Mouse (Mus musculus): ENCODE measurements at regions not wholly inside any gene's neighbourhood (a gene's known extent, or its start where the extent isn't known, plus 50 kb on each side); places are given as distances from the start of the nearest gene placed in this dataset.

DNA sequence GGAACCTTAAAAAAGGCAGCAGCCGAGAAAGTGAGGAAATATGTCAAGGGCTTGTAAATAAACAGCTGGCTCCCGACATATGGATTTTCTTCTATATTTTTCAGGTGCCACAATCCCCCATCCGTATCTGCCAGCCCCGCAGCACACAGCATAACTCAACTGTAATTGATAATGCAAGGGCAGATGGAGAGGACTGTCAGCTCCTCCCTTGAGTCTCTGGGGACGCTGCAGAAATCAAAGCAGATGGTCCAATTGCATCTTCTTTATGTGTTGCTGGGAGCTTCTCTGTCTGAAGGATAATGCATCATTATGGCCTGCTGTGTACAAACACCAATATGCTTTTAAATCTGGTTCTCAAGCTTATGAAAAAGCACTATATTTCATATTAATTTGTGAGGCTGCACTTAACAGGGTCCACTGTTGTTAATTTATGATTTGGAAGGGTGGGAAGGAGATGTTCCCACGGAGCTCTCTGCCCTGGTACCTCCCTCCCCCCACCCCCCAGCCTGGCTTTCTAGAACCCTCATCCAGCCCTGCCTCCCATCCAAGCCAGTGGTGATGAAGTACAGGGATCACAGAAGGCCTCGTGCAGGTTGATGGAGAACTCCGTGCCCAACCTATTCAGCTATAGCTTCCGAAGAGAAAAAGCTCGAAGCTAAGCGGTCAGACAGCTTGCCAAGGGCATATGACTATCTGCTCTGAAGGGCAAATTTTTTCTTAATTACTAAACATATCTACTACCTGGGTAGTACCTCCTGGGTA lies 603.7 kb downstream of the Tox3 start:
- DNase-seq: no peak

DNA sequence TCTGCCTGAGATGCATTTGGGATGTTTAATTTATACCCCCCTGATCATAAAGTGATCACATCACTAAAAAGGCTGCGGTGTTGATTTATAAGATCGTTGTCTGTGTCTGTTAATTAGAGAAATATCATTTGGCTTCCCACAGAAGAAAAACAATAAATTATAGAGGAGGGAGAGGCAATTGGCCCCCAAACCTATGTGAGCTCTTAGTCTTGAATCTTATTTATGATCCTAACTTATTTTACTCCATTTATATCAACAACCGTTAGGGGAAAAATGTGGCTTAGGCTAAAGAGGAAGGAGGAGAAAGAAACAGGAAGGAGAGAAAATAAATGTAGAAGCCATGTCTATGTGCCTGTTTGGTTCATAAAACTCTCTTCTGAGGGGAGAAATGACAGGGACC lies 609.5 kb downstream of the Tox3 start:
- no peak for DNase-seq

DNA sequence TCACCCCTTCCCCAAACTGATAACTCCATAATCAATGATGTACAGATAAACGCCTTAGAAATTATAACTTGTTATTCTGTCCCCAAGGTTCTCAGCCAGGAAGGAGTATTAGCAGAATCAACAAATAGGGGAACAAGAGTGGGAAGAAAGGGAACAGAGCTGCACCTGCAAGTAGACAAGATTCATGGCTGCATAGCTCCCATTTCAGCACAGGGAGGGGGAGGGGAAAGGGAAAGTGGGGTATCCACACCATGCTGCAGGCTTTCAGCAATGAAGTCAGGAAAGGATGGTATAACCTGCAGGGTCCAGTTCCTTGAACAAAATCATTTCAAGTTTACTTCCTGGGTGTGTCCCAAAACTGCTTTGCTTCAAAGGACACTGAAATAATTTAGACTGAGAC lies 610.5 kb downstream of the Tox3 start:
- no peak for DNase-seq

DNA sequence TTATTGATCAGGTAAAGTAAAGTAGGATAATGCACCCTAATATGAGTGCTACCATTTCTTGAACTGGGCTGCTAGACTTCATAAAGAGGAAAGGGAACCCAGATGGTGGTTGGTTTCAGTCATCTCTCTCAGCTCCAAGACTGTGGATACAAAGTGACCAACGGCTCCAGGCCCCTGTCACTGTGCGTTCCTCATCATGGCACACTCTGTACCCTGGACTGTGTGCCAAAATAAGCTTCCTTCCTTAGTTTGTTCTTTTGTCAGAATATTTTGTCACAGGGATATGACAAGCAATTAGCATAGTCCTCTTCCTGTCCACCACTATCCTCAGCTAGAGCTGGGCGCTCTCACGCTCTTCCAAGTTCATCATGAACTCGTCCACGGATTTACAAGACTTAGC lies 620.9 kb downstream of the Tox3 start:
- no peak for DNase-seq

DNA sequence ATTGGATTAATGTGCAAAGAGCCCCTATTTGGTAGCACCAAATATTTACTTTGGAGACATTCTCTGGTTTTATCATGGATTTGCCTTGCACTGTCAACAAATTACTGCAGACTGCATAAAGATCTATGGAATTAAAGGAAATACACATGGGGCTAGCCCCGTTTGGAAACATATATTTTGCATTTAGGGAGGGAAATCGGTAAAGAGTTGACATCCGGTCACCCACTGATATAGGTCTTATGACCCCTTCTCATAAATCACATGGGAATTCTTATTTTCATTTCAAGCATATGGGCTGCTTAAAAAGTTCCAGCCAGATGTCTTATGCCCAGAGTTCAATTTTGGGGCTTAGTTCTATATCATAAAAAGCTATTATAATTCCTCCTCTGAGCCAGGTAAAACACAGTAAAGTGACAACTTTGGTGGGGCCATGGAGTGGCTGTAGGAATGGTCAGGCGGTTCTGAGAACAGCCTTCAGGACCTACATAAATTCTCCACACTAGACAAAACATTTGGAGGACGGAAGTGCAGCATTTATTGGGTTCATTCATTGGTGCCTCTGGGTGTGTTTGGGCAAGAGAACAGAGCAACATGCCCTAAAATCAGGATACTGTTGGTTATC lies 626.3 kb downstream of the Tox3 start:
- DNase-seq: no peak

DNA sequence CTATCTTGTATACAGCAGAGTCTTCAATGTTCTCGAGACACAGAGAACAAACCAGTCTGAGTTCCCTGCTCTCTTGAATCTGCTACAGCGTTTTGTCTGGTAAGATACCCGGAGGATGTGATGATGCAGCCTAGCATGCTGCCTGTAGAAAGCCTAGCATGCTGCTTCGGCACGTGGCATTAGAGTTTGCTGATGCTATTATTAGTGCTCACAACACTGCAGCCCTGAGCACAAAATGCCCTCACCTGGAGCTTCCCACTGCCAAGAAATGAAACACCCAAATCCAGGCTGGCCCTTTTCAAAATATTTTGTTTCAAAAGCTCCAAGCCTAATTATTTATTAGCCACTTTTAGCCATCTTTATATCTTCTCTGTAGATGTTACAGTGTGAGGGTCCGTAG lies 634.3 kb downstream of the Tox3 start:
- no peak for DNase-seq

DNA sequence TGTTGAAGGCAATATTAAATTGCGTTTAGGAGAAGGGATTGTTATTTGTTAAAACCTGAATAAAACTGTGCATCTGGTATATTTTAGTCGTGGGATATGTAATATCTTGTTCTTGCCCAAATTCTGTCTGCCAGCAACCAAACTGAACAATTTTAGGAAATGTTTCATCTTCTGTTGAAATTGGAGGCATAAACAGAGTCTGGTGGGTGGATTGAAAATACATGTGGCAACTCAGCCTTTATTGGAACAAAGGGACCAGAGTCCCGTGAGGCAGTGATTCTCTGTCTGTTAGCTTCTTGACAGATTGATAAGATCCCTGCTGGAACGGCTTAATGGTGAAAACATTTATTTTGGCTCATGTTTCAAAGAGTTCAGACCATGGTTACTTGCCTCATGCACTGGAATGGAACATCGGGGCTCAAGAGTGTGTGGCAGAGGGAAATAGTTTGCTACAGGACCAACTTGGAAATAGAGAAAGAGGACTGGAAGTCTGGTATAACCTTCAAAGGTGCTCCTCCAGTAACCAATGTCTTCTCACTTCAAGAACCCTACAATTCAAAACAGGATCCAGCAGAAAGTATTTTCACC lies 640.7 kb downstream of the Tox3 start:
- DNase-seq: no peak

DNA sequence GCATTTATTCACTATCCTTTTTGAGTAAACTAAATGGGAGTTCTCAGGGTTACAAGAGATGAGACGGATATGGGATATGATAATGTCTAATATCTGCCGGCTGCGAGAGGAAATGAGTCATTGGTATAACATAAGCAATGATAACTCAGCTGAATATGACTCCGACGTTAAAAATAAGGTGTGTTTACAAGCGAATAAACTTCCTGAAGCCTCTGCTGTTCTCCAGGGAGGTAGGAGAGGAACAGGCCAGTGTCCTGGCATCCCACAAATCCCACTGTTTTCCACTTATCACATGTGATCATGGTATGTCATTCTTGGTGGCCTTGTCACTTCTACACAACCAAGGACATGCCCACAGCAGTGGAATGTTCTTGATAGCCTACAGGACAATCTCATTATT lies 641.7 kb upstream of the Sall1 start:
- no peak for DNase-seq

DNA sequence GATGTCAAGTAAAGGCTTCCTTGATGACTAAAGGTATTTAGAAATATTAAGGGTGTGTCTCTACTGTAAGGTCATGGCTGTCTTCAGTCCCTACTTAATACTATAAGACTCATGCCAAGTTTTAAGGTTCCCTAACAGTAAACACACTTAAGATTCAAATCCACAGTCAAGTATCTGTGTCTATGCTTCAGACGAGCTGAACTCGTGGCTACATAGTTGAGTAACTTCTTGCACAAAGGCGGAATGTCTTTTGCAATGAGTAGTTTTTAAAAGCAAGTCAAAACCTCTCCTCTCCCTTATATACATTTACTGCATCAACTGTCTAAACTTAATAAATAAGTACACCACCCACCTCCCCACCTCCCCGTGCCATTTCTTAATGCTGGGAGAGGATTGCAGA lies 637.0 kb upstream of the Sall1 start:
- DNase-seq: no peak

DNA sequence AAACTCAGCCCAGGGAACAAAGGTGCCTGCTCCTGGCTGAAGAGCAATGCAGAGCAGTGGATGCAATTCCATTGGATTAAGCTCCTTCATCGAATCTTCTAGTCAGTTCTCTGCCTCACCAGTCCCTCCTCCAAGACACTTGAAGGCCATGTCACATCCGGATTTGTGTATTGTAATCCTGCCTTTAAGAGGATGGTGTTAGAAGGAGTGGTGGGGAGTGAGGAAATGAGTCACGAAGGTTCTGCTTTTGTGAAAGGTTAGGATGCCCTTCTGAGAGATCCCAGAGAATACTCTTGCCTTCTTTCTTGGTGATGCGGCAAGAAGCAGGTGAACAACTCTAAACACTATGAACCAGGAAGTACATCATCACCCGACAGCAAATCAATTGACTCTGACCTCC lies 636.4 kb upstream of the Sall1 start:
- DNase-seq: no peak

DNA sequence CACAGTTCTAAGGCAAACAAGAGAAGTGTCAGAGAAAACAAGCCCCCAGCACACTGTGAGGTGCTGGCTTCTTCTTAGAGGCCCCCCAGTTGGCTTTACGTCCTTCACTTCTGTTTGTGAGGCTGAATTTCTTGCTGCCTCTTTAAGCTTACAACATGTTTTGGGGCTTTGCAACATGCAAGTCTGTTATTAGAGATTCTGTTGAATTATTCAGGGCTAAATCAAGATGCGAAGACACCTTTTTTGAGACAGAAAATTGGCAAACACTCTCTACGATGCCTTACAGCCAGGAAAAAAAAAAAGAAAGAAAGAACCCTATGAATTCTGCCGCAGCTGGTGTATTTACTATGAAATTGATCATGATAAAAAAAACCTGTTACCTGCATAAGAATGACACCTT lies 635.6 kb upstream of the Sall1 start:
- no peak for DNase-seq

DNA sequence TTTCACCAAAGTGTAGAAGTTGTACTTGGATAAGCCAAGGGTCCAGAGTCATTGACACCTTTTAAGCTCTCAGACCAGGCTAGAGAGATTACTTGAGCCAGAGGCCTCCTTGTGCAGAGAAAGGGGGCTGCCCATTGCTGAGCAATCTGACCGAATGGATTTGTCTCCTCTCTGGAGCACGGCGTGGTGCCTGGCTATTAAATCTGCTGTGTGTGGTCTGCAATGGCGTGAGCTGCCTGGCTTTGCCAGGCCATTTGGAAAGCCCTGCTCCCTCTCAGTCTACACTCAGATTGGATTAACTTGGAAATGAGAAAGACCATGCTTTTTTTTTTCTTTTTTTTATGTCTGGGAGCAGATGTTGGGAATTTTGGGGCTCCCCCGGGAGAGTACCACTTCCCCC lies 633.3 kb upstream of the Sall1 start:
- DNase-seq: no peak

DNA sequence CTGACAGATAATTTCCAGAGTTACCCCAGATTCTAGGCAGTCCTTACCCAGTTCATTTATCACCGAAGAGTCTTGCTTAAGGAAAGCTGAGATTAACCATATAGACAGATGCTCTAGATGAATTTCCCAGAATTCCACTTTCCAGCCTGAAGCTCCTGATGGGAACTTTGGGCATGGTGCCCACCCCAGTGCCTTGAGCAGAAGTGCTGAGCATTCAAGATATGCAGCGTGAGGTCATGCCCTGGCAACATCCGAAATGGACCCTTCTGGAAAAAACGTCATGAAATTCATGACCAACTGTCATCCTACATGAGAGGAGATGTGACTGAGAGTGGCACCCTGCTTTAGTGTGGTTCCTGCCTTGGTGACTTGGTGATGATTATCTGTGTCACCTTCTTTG lies 629.9 kb upstream of the Sall1 start:
- no peak for DNase-seq

DNA sequence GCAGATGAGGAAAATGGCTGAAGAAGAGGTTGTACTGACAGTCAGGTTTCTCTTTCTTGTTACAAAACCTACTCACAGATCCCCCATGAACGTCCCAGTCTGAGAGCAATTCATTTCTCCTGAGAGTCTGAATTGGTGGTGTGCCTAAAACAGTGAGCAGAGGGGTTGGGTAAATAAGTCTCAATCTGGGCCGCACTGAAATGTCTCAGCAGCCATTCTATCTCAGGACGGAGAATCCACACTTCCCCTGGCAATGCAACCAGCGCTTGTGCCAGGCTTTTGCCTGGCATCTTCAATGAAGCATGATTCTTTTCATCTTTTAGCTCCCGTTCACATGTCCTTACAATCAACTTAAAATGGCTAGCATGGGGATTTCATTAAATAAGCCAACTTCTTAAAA lies 628.7 kb upstream of the Sall1 start:
- DNase-seq: no peak

DNA sequence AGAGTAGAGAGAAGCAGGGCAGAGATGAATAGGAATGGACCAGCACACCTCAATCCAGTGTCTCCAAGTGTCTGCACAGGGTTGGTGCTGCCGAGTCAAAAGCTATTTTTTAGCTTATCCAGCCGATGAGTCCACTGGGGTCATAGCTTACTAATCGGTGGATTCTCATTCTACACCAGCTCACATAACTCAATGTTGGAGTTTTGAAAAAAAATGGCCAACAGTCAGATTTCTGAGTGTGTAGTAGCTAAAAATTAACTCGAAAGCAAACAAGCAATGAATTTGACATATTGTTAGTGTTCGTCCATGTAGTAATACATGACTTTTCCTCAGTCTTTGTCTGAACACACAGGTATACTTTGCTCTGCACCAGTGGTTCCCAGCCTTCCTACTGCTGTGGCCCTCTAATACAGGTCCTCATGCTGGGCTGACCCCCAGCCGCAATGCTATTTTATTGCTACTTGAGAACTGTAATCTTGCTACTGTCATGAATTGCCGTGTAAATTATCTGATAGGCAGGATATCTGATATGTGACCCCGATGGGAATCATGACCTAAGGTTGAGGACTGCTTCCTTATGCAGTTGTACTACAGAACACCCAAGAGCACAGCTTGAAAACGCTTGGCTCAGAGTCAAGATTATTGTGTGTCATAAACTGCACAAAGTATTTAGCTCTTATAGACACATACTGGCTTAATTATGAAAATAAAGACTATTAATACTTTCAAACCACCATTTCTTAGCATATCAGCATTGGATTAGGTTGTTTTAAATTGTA lies 621.1 kb upstream of the Sall1 start:
- DNase-seq: no peak

DNA sequence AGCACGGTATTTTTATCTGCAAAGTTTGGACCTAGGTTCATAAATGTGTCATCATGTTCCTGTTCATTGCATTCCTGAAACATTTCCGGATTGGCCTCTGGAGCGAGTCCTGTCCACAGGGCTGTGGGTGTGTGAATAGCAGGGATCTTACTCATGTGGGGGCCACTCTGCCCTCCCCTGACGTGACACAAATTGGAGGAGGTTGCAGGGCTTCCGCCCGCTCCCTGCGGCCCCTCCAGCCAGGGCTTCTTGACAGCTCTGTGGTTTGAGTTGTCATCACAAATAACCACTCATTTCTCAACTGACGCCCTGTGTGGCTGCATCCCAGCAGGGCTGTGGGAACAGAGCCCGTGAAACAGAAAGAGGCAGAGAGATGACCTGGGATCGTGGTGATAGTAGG lies 619.9 kb upstream of the Sall1 start:
- DNase-seq: no peak

DNA sequence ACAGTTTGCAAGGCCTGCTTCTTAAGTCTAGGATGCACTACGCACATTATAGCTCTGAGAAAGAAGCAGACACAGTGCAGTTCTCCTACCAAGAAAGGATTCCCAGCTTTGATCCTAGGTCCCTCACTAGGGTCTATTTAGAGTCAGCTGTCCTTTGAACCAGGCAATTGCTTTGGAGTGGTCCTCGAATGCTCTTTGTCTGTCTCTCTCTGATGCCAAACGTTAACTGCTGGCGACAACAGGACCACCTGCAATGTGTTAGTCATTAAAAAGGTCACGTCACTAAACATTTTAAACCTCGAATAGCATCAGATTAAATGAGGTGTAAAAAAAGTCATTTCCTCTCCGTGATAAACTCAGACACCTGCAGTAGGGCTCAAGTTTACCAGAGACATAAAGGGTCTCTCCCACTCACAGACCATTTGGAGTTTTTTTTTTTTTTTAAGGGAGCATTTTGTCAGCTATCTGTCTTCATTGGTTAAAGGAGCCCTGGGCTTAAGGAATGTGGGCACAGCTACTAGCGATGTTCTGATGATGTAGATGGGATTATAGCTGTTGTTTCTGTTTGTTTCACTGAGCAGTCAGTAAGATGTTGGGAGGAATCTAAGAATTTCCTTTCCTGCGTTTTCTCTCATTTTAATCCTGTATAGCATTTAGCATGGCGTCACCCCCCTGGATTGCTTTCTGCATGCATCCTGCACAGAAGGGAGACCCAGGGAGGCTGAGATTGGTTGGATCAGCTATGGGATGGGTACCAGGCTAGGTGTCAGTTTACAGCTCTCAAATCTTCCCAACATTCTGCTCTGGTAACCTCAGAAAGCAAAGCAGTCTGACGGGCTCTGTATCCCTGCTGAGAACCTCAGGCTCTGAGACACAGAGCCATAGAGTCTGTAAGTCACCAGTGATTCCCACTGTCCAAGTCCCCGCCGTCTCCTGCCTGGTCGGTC lies 615.3 kb upstream of the Sall1 start:
- no peak for DNase-seq

DNA sequence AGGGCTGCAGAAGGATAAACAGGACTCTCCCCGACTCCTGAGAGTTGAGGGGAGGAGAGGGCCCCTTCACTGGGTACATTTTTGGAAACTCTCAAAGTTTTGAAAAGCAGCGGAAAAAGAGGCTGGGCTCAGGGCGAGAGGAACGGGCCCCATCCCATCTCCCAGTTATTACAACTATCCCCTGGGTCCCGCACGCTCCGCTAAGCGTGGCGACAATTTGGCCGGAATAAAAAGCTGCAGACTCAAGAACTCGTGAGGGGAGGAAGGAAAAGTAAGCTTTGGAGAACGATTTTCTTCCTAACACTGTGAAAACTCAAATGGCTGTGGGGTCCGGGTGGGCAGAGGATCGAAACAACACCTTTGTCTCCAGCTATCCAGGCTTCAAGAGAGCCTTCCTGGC lies 611.4 kb upstream of the Sall1 start:
- no peak for DNase-seq

DNA sequence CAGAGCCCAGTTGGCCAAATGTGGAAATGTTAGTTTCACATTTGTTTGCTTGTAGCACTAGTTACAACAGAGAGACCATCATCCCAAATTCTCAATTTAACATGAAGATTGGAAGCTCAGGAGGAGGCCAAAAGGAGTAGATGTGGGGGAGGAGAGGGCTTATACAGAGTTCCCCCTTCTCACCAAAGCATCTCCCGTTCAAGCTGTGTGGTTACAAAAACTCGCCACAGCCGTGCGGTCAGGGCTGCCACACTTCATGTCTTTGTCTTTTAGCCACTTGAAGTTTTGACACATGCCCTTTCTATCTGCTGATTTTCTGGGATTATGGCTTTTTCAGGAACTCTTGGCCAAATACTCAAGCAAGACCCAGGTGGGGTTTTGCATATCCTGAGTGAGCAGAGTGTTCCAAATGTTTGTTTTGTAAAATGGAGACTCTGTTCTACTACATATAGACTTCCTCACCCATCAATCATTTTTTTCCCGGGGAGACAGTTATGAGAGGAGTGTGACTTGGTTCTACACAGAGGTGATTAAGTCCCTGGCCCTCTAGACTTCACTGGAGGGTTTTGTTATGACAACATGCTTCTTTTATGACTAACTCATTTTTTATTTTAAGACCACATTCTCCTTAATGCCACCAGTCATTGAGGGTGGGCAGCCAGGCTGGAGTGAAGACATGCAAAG lies 605.4 kb upstream of the Sall1 start:
- no peak for DNase-seq

DNA sequence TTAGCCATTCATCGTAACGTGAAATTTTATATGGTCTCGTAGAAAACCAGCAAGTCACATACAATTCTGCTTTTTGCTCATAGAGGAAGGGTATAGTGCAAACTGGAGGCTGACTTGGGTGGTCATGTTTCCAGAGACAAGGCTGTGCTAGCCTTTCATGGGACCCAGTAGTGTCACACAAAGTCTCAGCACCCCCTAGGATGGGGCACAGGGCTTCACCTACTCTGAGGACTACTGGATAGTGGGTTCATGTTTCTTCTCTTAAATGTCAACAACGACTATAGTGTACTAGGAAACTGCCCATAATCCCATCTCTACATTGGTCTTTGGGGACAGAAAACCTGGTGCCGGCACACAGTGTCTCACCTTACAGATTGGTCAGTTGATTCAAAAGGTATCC lies 603.0 kb upstream of the Sall1 start:
- DNase-seq: no peak

DNA sequence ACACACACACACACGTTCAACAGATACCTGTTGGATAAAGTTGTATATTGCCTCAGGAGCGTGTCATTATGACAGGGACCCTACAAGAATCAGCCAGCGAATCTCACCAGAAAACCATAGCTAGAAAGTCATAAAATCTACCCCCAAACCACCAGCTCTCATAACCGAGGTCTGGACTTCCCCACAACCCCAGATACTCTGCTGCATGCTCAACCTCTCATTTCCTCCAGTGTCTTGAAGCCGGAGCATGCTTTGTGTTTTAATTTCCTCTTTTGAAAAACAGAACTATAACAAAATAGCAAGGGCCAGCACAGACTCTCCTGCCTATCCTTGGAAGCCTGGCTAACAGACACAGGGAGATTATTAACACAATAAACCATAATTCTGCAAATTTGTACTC lies 597.4 kb upstream of the Sall1 start:
- no peak for DNase-seq

DNA sequence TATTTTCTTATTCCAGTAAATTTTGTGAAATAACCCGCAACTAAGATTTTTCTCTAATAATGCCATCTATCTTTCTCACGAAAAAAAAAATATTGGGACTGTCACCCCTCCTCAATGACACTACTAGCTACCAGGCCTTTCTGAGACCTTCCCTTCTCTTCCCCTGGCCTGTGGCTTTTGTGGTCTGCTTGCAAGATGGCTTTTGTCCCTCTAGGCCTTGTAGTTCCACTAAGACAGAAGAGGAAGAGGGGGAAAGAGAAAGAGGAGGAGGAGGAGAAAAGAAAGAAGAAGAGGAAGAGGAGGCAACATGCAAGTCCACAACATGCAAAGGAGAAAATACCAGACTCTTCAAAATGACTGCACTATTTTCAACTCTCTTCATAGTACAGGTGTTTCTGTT lies 590.9 kb upstream of the Sall1 start:
- DNase-seq: no peak

Measured in thymus, postnatal 14 days (tissue).